20 mouse cellular contexts compared by ENCODE assay signal in the genomic region with DNA sequence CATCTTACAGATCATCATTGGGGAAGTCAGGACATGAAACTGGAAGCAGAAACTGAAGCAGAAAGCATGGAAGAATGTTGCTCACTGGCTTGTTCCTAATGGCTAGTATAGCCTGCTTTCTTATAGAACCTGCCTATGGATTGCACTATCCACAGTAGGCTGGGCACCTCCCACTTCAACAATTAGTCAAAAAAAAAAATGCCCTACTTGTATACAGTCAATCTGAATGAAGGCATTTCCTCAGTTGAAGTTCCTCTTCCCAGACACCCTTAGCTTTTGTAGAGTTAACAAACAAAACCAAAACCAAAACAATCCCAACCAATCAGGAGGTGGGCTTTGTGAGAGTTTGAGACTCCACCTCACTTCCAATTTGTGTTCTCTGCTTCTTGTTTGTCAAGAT.
"Had no signal": no experiment of that assay in that cellular context is flagged by ENCODE, and none has a peak within 500 bp of the region (broad histone marks: within the 10 kb centered on the region; RNA-seq: fewer than 3 reads in every experiment).

No protein-coding gene starts in this region.

- DNase-seq: liver, postnatal 0 days; lung, adult 2 months; lung, postnatal 14 days; lung, postnatal 36 days; retina, postnatal 1 day; right cerebral cortex, adult 18-20 months; right cerebral cortex, postnatal 25 days; right cerebral cortex, postnatal 4 days; spleen, adult 18-20 months; thymus, adult 18-20 months; thymus, postnatal 14 days; thymus, postnatal 36 days had no signal

- H3K4me3 ChIP-seq: liver, embryonic 15.5 days; lung, embryonic 15.5 days; megakaryocyte, embryonic 14.5 days; midbrain, embryonic 13.5 days; midbrain, embryonic 15.5 days; neural tube, embryonic 12.5 days had no signal

- H3K27ac ChIP-seq: liver, embryonic 15.5 days; lung, embryonic 15.5 days; macrophage; midbrain, embryonic 13.5 days; midbrain, embryonic 15.5 days; neural tube, embryonic 12.5 days had no signal

- ATAC-seq: liver, postnatal 0 days; lung, postnatal 0 days; midbrain, embryonic 13.5 days; midbrain, embryonic 15.5 days had no signal
